Mouse (Mus musculus) lung, adult 2 months (tissue): ENCODE measurements at regions not wholly inside any gene's neighbourhood (a gene's known extent, or its start where the extent isn't known, plus 50 kb on each side); places are given as distances from the start of the nearest gene placed in this dataset.

Experiments
- CTCF ChIP-seq: fragments of 200-500 bp; IDR thresholded peaks from 2 replicates; pipeline ENCODE4 v1.5.1; 2011; ENCODE audit warnings: mild to moderate bottlenecking, low read length, control low read depth; ENCODE audit not compliant: insufficient read depth
- POLR2A ChIP-seq: fragments of 200-500 bp; IDR thresholded peaks from 2 replicates; pipeline ENCODE4 v1.6.1; 2011; ENCODE audit warnings: low read depth, mild to moderate bottlenecking, control low read depth, low read length, borderline replicate concordance; ENCODE audit errors: extremely low read depth

DNA sequence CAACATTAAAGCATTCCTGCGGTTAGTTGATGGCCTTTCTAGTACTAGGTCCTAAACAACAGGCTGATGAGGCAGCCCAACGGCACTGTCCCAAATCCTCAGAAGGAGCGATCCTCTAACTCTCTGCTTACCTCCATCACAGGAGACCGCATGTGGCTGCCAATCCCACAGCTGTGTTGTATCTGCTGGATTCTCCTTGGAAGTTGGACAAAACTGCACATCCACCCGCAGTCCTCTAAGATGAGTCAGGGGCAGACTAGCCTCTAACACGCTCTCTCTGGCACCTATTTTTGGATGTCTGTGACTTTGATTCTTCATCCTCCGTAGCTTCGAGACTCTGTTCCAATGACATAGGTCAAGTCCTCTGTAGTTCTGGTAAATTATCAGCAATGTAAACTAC is 432.5 kb downstream of the Fgf9 start:
- no peak for TF ChIP-seq CTCF
- TF ChIP-seq POLR2A, result no peak
